In the genomic region with DNA sequence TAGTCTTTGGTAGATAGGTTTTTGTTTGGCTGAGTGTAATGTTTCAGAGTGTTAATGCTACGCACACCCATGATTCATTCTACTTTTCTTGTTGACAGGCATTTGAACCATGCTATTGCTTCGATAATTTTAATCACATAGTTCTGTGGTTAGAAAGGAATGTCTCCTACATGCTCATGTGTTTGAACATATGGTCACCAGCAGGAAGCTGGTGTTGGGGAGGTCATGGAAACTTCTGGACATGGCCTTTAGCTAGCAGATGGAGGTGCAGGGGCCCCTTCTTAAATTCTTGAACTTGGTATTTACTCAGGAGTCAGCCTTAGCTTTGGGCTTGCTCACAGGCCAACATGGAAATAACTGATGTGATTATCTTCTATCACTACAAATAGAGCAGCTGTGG, we compare ENCODE assay signal across 23 mouse cellular contexts.
DNase-seq lines count a peak whose midpoint lies in the region; ATAC-seq and TF ChIP-seq lines count a peak whose summit lies in the region.
"Had no signal": no experiment of that assay in that cellular context is flagged by ENCODE, and none has a peak within 500 bp of the region (broad histone marks: within the 10 kb centered on the region; RNA-seq: fewer than 3 reads in every experiment).

No protein-coding gene starts in this region.

- no peaks in the 10 kb centered on the region for H3K9me3 ChIP-seq in limb, embryonic 14.5 days (ENCODE audit: control insufficient read depth, low read length)
- H3K9me3 ChIP-seq in limb, embryonic 10.5 days (replicated peaks): no peaks in the 10 kb centered on the region
- H3K9me3 ChIP-seq: embryonic facial prominence, embryonic 13.5 days; embryonic facial prominence, embryonic 15.5 days; forebrain, embryonic 13.5 days; forebrain, embryonic 15.5 days had no signal

- TF ChIP-seq POLR2A in limb, embryonic 14.5 days (IDR thresholded peaks at IDR 0.05; ENCODE audit: borderline replicate concordance, extremely low read depth, insufficient read depth, insufficient read length): no peak
- TF ChIP-seq POLR2A in embryonic fibroblast, embryonic 13.5 days (IDR thresholded peaks at IDR 0.05; ENCODE audit: low read depth, low read length): no peak
- no peak for TF ChIP-seq POLR2A in lung, adult 2 months (IDR thresholded peaks at IDR 0.05; ENCODE audit: borderline replicate concordance, extremely low read depth, low read depth, low read length)

- no peak overlapping the region for H3K27ac ChIP-seq in limb, embryonic 14.5 days (replicated peaks; ENCODE audit: low read depth, low read length)
- no peak overlapping the region for H3K27ac ChIP-seq in limb, embryonic 10.5 days
- H3K27ac ChIP-seq in embryonic fibroblast, embryonic 13.5 days (ENCODE audit: insufficient read depth, low read length): peak overlapping the region; percentile 43; the same call in 1 of the 2 replicates
- H3K27ac ChIP-seq: embryonic facial prominence, embryonic 13.5 days; embryonic facial prominence, embryonic 15.5 days; forebrain, embryonic 13.5 days; forebrain, embryonic 15.5 days had no signal

- H3K4me1 ChIP-seq in limb, embryonic 14.5 days (ENCODE audit: control insufficient read depth, insufficient read depth, low read length): no peaks in the 10 kb centered on the region
- no peaks in the 10 kb centered on the region for H3K4me1 ChIP-seq in limb, embryonic 10.5 days
- peaks cover 2% of the 10 kb centered on the region; the same call in 1 of the 2 replicates for H3K4me1 ChIP-seq in embryonic fibroblast, embryonic 13.5 days (ENCODE audit: control insufficient read depth, insufficient read depth, low read length)
- no peaks in the 10 kb centered on the region for H3K4me1 ChIP-seq in lung, adult 2 months (ENCODE audit: control insufficient read depth, insufficient read depth, low read length)
- H3K4me1 ChIP-seq: embryonic facial prominence, embryonic 13.5 days; embryonic facial prominence, embryonic 15.5 days; forebrain, embryonic 13.5 days; forebrain, embryonic 15.5 days had no signal

- no peak for ATAC-seq in limb, embryonic 14.5 days (ENCODE audit: low FRiP score, low read depth)
- ATAC-seq: activated CD4-positive, CD25-positive, alpha-beta regulatory T cell, adult 4 months; forebrain, embryonic 13.5 days; forebrain, embryonic 15.5 days; forebrain, postnatal 0 days; Patski had no signal

- no peak for TF ChIP-seq CTCF in embryonic fibroblast, embryonic 13.5 days (IDR thresholded peaks at IDR 0.05; ENCODE audit: borderline replicate concordance, insufficient read depth, low read length)
- TF ChIP-seq CTCF in lung, adult 2 months (IDR thresholded peaks at IDR 0.05; ENCODE audit: insufficient read depth, low read length): no peak

- H3K27me3 ChIP-seq in limb, embryonic 14.5 days (ENCODE audit: control insufficient read depth, insufficient read depth, low read length): no peaks in the 10 kb centered on the region
- no peaks in the 10 kb centered on the region for H3K27me3 ChIP-seq in limb, embryonic 10.5 days (ENCODE audit: low read depth, poor library complexity, severe bottlenecking)
- H3K27me3 ChIP-seq: embryonic facial prominence, embryonic 13.5 days; embryonic facial prominence, embryonic 15.5 days; forebrain, embryonic 13.5 days; forebrain, embryonic 15.5 days; Patski had no signal

- DNase-seq in limb, embryonic 14.5 days (ENCODE audit: low spot score): peak; percentile 27
- DNase-seq in limb, embryonic 10.5 days (ENCODE audit: low spot score): no peak
- DNase-seq in 416B (ENCODE audit: low read depth): peak; percentile 16
- DNase-seq in thymus, postnatal 10 days (ENCODE audit: low spot score in 2 of 2): no peak
- no peak for DNase-seq in thymus, adult 18-20 months
- DNase-seq in lung, adult 2 months: no peak
- DNase-seq: adrenal gland, adult 8-10 months; adrenal gland, postnatal 25 days; cerebellum, adult 11 months; cerebellum, adult 18-20 months; cerebellum, adult 8-10 months; cerebellum, adult 9-11 months; cerebellum, postnatal 14 days; cerebellum, postnatal 36 days; embryo, embryonic 11 days; forebrain, postnatal 0 days had no signal

- H3K4me3 ChIP-seq in limb, embryonic 14.5 days (replicated peaks; ENCODE audit: low read length): no peak overlapping the region
- no peak overlapping the region for H3K4me3 ChIP-seq in limb, embryonic 10.5 days
- no peak overlapping the region for H3K4me3 ChIP-seq in embryonic fibroblast, embryonic 13.5 days (ENCODE audit: insufficient read depth, low read length)
- H3K4me3 ChIP-seq in lung, adult 2 months (replicated peaks; ENCODE audit: extremely low read depth, low read depth, low read length): no peak overlapping the region
- H3K4me3 ChIP-seq: embryonic facial prominence, embryonic 13.5 days; embryonic facial prominence, embryonic 15.5 days; forebrain, embryonic 13.5 days; forebrain, embryonic 15.5 days had no signal

- WGBS in limb, embryonic 14.5 days: 73% methylated on average over 2 of the region's 2 CpGs
- WGBS in limb, embryonic 10.5 days: 89% methylated on average over 2 of the region's 2 CpGs
- WGBS in lung, adult 2 months: 75% methylated on average over 2 of the region's 2 CpGs

- no peak overlapping the region for H3K9ac ChIP-seq in limb, embryonic 14.5 days (ENCODE audit: low read depth, low read length, severe bottlenecking)
- H3K9ac ChIP-seq: embryonic facial prominence, embryonic 13.5 days; embryonic facial prominence, embryonic 15.5 days; forebrain, embryonic 13.5 days; forebrain, embryonic 15.5 days; forebrain, postnatal 0 days had no signal

- no peak overlapping the region for H3K4me2 ChIP-seq in limb, embryonic 14.5 days (replicated peaks; ENCODE audit: low read depth, low read length, severe bottlenecking)
- H3K4me2 ChIP-seq: embryonic facial prominence, embryonic 13.5 days; embryonic facial prominence, embryonic 15.5 days; forebrain, embryonic 13.5 days; forebrain, embryonic 15.5 days had no signal

- no peaks in the 10 kb centered on the region for H3K36me3 ChIP-seq in limb, embryonic 14.5 days (ENCODE audit: control insufficient read depth, insufficient read depth, low read length)
- no peaks in the 10 kb centered on the region for H3K36me3 ChIP-seq in limb, embryonic 10.5 days
- H3K36me3 ChIP-seq: embryonic facial prominence, embryonic 13.5 days; embryonic facial prominence, embryonic 15.5 days; forebrain, embryonic 15.5 days had no signal

Comparison
In these comparisons a context has a peak if more than half of its experiments do, and no peak if none do; other contexts are left out.
1. DNase-seq: peak in limb, embryonic 14.5 days (single experiment) and 416B (single experiment); none in limb, embryonic 10.5 days (single experiment), thymus, postnatal 10 days (0 of 2), thymus, adult 18-20 months (0 of 2) and lung, adult 2 months (single experiment).